Mouse (Mus musculus): ENCODE results near the gene Prmt8. TPM values are rescaled to one million over a fixed set of nuclear protein-coding genes. Genes with fewer than 3 reads are reported as not detected.

The Prmt8 gene
- total and polyA plus RNA-seq, 3 experiments, result not detected

DNA sequence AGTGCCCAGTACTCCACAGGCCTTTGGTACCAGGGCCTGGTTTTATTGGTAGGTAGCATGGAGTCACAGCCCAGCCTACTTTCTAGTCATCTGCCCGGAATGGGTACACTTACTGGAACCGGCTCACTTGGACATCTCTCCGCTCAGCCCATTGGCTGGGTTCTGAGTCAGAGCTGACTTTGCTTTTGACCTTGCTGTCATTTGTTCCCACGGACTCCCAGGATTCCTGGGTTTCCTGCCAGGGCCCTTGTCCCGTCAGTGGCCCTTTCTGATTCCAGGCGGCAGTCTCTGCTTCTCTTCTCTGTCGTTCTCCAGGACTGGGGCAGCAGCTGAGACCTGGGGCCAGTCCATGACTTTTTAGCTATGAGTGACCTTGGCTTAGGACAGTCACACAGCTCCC is 97.2 kb downstream of the Prmt8 start:
- Histone ChIP-seq H3K9me3 (replicated peaks; ENCODE audit: insufficient read depth, low read length) (no peaks in the 10 kb centered on the region), H3K79me2 (ENCODE audit: control insufficient read depth, insufficient read depth, low read length, poor library complexity) (no peaks in the 10 kb centered on the region)

GRCm38 (mm10) chr6:127670031-127670430 is 99.2 kb downstream of the Prmt8 start:
- DNase-seq (ENCODE audit: low read depth, low spot score), result no peak
- Histone ChIP-seq H3K9ac (ENCODE audit: control insufficient read depth, low read depth, low read length, poor library complexity, severe bottlenecking) (no peak overlapping the region), H3K27ac (ENCODE audit: control insufficient read depth, low read depth, low read length) (no peak overlapping the region), H3K4me1 (ENCODE audit: control insufficient read depth in 1 of 2, insufficient read depth in 2 of 2, low read length in 2 of 2) (no peaks in the 10 kb centered on the region), H3K79me2 (ENCODE audit: control insufficient read depth, insufficient read depth, low read length, poor library complexity) (no peaks in the 10 kb centered on the region), H3K36me3 (ENCODE audit: control insufficient read depth in 1 of 2, insufficient read depth in 2 of 2, low read length in 2 of 2) (no peaks in the 10 kb centered on the region), H3K4me3 (ENCODE audit: control insufficient read depth in 1 of 2, insufficient read depth in 1 of 2, low read depth in 2 of 2, low read length in 2 of 2) (no peak overlapping the region), H3K9me3 (replicated peaks; ENCODE audit: insufficient read depth, low read length) (no peaks in the 10 kb centered on the region), H3K27me3 (ENCODE audit: control insufficient read depth in 1 of 2, insufficient read depth in 2 of 2, low read length in 2 of 2) (no peaks in the 10 kb centered on the region)
- TF ChIP-seq NRF1 (IDR thresholded peaks at IDR 0.05; ENCODE audit: insufficient read depth, low read depth, low read length, poor library complexity, severe bottlenecking) (no peak), HCFC1 (IDR thresholded peaks at IDR 0.05; ENCODE audit: low read depth, low read length) (no peak), MAFK (IDR thresholded peaks at IDR 0.05; ENCODE audit: borderline replicate concordance, low read depth, low read length) (no peak)

More for the DNA sequence above, 97.2 kb downstream of the Prmt8 start:
- TF ChIP-seq GATA1 (IDR thresholded peaks at IDR 0.05; ENCODE audit: low read depth, low read length) (no peak), USF2 (IDR thresholded peaks at IDR 0.05; ENCODE audit: borderline replicate concordance in 1 of 2, insufficient read depth in 1 of 2, low read depth in 1 of 2, low read length in 2 of 2) (no peak), EP300 (IDR thresholded peaks at IDR 0.05; ENCODE audit: low read depth in 1 of 2, low read length in 2 of 2) (no peak), MYB (IDR thresholded peaks at IDR 0.05; ENCODE audit: low read depth, low read length) (no peak), MEF2A (IDR thresholded peaks at IDR 0.05; ENCODE audit: extremely low read depth, insufficient replicate concordance, low read depth, low read length, poor library complexity, severe bottlenecking) (no peak), ZC3H11A (IDR thresholded peaks at IDR 0.05; ENCODE audit: low read depth, low read length) (no peak), ZNF384 (IDR thresholded peaks at IDR 0.05; ENCODE audit: low read depth, low read length) (no peak), TCF12 (IDR thresholded peaks at IDR 0.05; ENCODE audit: low read depth, low read length) (no peak), UBTF (IDR thresholded peaks at IDR 0.05; ENCODE audit: borderline replicate concordance, insufficient read depth, low read depth, low read length) (no peak), ZKSCAN1 (IDR thresholded peaks at IDR 0.05; ENCODE audit: low read depth, low read length) (no peak), MAX (IDR thresholded peaks at IDR 0.05; ENCODE audit: low read length) (no peak), JUND (IDR thresholded peaks at IDR 0.05; ENCODE audit: low read depth, low read length) (no peak), POLR2A (IDR thresholded peaks at IDR 0.05; ENCODE audit: control insufficient read depth in 1 of 2, insufficient read depth in 1 of 2, low read depth in 1 of 2, low read length in 2 of 2, poor library complexity in 1 of 2) (no peak), USF1 (IDR thresholded peaks at IDR 0.05; ENCODE audit: low read depth, low read length) (no peak), ELF1 (IDR thresholded peaks at IDR 0.05; ENCODE audit: low read depth, low read length) (no peak), NELFE (IDR thresholded peaks at IDR 0.05; ENCODE audit: low read depth, low read length) (no peak), ETS1 (IDR thresholded peaks at IDR 0.05; ENCODE audit: low read depth, low read length) (no peak)
- DNase-seq (ENCODE audit: low read depth, low spot score), result no peak
- Histone ChIP-seq H3K36me3 (ENCODE audit: control insufficient read depth in 1 of 2, insufficient read depth in 2 of 2, low read length in 2 of 2) (no peaks in the 10 kb centered on the region), H3K4me3 (ENCODE audit: control insufficient read depth in 1 of 2, insufficient read depth in 1 of 2, low read depth in 2 of 2, low read length in 2 of 2) (no peak overlapping the region), H3K27me3 (ENCODE audit: control insufficient read depth in 1 of 2, insufficient read depth in 2 of 2, low read length in 2 of 2) (no peaks in the 10 kb centered on the region), H3K27ac (ENCODE audit: control insufficient read depth, low read depth, low read length) (no peak overlapping the region), H3K9ac (ENCODE audit: control insufficient read depth, low read depth, low read length, poor library complexity, severe bottlenecking) (no peak overlapping the region), H3K4me1 (ENCODE audit: control insufficient read depth in 1 of 2, insufficient read depth in 2 of 2, low read length in 2 of 2) (no peaks in the 10 kb centered on the region)
